Mouse (Mus musculus): ENCODE data around the gene Ccr4.
"Not testable (repeated sequence)": the region's sequence is repeated elsewhere in the genome, so short reads cannot be mapped to it uniquely, and the experiment has no call there.

Ccr4 gene

GRCm38 (mm10) chr9:114522041-114522440 is 17.3 kb upstream of the Ccr4 start:
- DNase-seq: no peak

GRCm38 (mm10) chr9:114520529-114520928 is 15.8 kb upstream of the Ccr4 start:
- DNase-seq: not testable (repeated sequence)

GRCm38 (mm10) chr9:114518812-114519477 is 14.2 kb upstream of the Ccr4 start:
- DNase-seq: no peak

- no peak for DNase-seq
Observed at GRCm38 (mm10) chr9:114517924-114518497, 13.3 kb upstream of the Ccr4 start.

GRCm38 (mm10) chr9:114515364-114515763 is 10.6 kb upstream of the Ccr4 start, which contains the start of gene C130032M10Rik:
C130032M10Rik (plus strand) TSS chr9:114515697.
- DNase-seq: no peak

GRCm38 (mm10) chr9:114512831-114513230 is 8.1 kb upstream of the Ccr4 start:
- DNase-seq: no peak

GRCm38 (mm10) chr9:114509785-114510184 is 5.1 kb upstream of the Ccr4 start:
- peak; percentile 57 to 72 for DNase-seq

- no peak for DNase-seq
Observed at GRCm38 (mm10) chr9:114507421-114507820, 2.7 kb upstream of the Ccr4 start.

- DNase-seq: no peak
Observed at GRCm38 (mm10) chr9:114506564-114506963, 1.8 kb upstream of the Ccr4 start.

GRCm38 (mm10) chr9:114502711-114503427 is 1.8 kb downstream of the Ccr4 start:
- no peak for DNase-seq

GRCm38 (mm10) chr9:114501913-114502312 is 2.8 kb downstream of the Ccr4 start:
- DNase-seq: no peak

GRCm38 (mm10) chr9:114501111-114501510 is 3.6 kb downstream of the Ccr4 start:
- DNase-seq: no peak

- DNase-seq: peak; percentile 60 to 68
Observed at GRCm38 (mm10) chr9:114499783-114500515, 4.8 kb downstream of the Ccr4 start.

GRCm38 (mm10) chr9:114498218-114498617 is 6.5 kb downstream of the Ccr4 start:
- peak; percentile 87 to 92 for DNase-seq

- peak; percentile 55 to 68 for DNase-seq
Observed at GRCm38 (mm10) chr9:114496469-114496868, 8.2 kb downstream of the Ccr4 start.

- no peak for DNase-seq
Observed at GRCm38 (mm10) chr9:114487481-114488258, 17.0 kb downstream of the Ccr4 start.

- DNase-seq: no peak
Observed at GRCm38 (mm10) chr9:114486808-114487207, 17.9 kb downstream of the Ccr4 start.

- DNase-seq: no peak
Observed at GRCm38 (mm10) chr9:114484771-114485170, 19.9 kb downstream of the Ccr4 start.

- DNase-seq: peak in 1 of 2 experiments; percentile 18
Observed at GRCm38 (mm10) chr9:114480940-114481339, 23.8 kb downstream of the Ccr4 start.

GRCm38 (mm10) chr9:114477019-114477418 is 27.7 kb downstream of the Ccr4 start:
- DNase-seq: no peak

GRCm38 (mm10) chr9:114471892-114472291 is 32.8 kb downstream of the Ccr4 start:
- no peak for DNase-seq

GRCm38 (mm10) chr9:114468701-114469100 is 36.0 kb downstream of the Ccr4 start:
- DNase-seq: no peak

Data from thymus, postnatal 36 days (tissue).